Mouse (Mus musculus) A20 (cell line): ENCODE measurements at regions not wholly inside any gene's neighbourhood (a gene's known extent, or its start where the extent isn't known, plus 50 kb on each side); places are given as distances from the start of the nearest gene placed in this dataset.

Experiments
- DNase-seq: peaks from one replicate; pipeline ENCODE4 v3.0.0-alpha.2; 2011; ENCODE audit warnings: low read depth, low spot score

DNA sequence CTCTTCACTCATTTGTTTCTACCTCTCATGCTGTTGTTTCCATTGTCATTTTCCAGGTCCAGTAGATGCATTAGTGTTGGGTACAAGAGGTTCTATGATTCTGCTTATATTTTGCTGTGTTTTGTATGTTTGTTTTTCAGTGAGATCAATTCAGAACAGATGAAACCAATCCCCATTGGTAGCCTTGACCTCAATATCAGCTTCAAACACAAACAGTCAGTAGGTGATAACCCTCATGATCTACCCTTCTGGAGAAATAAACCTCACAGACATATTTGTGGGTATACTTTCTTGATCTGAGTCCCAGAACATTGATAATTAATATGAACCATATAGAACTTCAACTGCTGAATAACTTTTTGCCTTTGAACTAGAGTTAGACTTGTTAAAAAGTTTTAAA, 969.3 kb upstream of the Lrrc6 start:
- no peak for DNase-seq

DNA sequence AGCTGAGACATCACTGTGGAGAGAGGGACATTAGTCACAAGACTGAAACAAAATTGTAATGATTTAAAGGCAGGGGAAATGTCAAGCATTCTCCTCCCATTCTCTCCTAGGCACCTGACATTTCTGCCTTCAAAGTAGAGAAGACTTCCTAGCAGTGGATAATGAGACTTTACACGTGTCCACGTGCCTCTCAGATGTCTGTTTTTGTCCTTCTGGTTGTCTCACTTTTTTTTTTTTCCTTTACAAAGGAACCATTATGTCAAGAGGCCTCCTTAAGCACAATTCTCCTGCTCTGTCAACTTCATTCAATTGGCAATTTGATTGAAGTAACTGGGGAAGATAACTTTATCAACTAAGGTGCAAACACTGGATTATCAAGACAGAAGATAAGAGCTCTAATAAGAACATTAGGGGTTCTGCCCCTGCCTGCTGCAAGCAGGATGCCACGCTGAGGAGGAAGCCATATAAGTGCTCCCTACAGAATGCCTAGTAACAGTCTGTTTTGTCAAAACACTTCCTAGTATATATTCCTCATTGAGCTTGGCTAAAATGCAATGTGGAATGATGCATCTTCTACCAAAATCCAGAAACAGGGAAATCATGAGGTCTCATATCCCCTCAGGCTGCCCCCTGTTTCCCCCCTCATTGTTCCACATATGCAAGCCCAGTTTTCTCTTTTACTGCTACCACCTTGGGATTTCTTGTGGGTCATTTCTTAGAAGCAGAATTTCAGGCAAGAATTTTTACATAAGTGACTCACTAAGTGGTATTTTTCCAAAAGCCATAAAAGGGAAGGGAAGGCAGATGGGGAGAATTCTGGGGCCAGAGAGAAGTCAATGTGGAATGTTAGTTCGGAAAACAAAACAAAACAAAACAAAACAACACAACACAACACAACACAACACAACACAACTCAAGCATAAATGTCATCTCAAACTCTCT, 967.0 kb upstream of the Lrrc6 start:
- no peak for DNase-seq

DNA sequence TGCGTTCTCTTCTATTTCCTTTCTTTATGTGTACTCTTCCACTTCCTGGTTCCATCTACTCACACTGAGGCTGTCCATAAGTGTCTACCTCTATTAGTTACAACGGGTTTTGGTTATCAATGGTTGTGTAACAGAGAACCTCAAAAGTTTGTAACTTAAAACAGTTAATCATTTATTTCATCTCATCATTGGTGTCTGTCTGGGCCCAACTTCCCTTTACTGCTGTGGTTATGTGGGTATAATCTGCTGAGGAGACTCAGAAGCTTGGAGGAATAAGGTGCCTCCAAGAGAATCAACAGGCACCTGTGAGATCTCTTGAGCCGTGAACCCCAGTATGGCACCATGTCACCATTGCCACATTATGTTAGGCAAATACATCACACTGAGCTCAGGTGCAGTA, 962.2 kb upstream of the Lrrc6 start:
- DNase-seq: no peak

DNA sequence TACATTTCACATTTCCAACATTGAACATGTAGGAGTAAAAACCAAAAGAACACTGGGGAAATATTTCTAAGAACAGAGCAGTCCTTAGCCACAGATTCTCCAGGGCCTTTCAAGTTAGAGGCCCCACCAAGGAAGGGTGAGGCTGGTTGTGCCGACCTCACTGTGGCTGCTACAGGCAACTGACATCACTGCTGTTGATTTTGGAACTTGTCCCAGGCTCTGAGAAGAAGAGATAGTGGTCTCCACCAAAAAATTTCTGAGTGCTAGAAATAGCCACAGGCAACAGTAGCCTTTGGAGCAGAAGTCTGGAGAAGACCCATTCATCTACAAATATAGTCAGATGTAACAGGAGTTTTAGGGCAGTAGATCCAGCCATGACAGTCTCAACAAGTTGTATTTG, 959.7 kb upstream of the Lrrc6 start:
- no peak for DNase-seq

DNA sequence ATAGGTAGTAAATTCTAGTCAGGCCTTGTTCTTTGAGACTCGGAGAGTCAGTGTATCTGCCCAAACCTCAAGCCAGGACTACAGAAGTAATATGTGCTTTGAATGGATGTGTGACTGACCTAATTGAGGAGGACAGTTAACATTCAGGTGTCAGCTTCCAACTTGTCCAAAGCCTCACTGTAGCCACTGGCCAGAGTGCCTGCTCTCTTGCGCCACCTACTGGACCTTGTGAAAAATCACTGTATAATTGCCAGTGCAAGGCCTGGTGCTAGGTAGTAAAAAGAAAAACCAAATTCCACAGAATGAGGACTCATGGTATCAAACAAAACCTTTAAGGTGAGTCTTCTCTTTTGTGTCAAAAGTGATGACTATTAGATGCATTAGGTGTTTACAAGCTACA, 933.6 kb upstream of the Lrrc6 start:
- DNase-seq: peak; percentile 50

DNA sequence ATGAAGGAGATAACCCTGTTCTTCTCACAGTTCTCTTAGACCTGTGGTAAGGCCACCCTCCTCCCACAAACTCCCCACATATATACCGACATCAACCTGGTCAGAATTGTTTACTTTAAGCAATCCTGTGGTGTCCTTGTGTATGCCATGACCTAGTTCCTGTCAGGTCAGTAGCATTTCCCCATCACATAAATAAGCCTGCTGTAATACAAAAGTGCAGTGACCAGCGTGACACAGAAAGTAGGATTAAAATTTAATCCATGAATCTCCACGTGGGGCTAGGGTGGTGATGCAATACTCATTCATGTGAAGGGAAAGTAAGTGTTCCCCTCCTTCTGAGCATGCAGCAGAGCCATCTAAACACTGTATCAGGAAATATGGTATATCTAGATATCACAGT, 923.2 kb upstream of the Lrrc6 start:
- no peak for DNase-seq

DNA sequence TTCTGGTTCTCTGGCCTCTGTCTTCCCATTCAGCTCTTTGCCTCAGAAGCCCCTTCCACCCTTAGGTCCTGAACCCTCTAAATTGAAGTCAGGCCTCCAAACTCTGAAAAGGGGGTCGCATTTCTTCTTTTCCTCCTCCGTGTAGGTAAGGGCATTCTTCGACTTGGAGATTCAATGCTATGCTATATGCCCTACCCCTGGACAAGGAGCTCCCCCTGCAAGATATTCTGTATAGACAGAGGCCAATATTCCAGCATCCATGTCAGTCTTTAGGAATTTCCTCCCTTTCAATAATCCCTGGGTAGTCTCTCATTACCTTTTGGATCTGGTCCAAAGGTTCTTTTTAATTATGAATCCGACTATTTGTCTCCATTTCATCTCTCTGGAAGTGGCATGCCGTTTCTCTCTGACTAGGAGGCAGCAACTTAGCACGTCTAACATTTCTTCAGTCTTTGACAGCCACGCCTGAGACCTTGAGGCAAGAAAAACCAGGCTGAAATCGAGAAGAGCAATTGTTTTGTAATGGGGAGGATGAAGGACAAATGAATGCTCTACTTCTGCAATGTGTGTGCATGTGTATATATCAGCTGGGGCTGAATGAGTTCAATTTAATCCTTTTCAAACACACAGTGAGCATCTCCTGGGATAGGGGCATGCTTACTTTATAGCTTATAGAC, 921.7 kb upstream of the Lrrc6 start:
- DNase-seq: no peak

DNA sequence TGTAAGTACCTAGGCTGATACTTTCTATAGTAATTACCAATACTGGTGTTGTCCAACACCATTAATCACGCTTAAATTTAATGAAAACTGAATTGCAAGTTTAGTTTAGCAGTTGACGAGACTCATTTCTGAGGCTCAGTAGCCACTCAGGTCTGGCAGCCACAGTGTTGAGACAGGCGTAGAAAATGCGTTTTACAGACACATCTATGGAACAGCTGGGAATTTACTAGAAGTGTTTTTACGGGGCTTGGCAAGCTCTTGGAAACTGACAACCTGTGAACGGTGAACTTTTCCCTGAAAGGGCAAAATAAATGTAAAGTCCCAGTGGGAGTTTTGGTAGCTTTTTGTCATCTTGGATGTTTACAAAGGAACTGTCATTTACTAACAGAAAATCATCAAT, 920.1 kb upstream of the Lrrc6 start:
- DNase-seq: no peak

DNA sequence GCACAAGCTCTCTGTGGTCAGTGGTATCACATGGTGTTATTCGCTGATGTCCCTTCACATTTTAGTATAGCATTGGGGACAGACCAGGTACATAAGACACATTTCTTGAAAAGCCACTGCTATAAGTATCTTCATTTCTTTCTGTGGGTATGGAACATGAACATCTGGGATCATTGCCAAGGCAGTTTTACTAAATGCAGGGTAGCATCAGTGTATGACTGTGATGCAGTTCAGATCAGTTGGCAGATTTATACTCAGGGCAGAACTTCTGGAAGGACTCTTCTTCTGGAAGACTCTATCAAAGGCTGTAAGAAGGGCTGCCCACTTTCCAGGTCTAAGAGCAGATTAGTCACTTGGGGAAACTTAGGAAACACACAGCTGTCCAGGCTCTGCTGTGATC, 919.0 kb upstream of the Lrrc6 start:
- no peak for DNase-seq

DNA sequence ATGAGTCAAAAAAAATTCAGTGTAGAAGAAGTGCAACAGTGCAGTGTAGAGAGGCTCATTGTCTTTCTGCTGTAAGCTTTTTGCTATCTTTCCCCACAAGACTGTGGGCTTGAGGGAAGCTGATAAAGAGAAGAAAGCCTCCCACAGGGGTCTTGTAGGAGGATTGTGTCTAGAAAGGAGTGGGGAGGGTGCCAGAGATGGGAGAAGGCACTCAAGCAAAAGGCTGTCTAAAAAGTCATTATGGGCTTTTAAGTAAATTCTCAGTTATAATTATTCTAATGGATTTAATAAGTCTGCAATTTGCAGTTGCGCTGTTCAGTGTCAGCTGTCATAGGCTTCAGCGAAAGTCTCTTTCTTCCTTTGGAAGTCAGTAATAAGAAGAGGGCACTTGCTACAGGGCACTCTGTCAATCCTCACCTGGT, 917.0 kb upstream of the Lrrc6 start:
- DNase-seq: no peak

DNA sequence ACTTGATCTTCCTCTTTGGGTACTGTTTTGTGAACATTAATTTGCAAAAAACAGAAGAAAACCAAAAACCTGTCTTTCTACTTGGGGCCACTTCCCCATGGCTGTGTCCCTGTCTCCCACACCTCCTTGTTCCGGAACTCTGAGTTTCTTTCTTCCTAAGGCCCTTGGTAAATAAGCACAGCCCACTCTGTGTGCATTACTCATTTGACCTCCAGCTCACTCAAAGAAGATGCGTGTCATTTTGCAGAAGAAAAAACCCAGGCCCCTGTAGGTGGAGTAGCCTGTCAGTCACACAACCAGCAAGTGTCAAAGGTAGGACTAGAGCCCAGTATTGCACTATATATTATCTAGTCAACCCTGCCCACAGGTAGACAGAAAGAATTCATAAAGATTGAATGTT, 915.1 kb upstream of the Lrrc6 start:
- DNase-seq: no peak

DNA sequence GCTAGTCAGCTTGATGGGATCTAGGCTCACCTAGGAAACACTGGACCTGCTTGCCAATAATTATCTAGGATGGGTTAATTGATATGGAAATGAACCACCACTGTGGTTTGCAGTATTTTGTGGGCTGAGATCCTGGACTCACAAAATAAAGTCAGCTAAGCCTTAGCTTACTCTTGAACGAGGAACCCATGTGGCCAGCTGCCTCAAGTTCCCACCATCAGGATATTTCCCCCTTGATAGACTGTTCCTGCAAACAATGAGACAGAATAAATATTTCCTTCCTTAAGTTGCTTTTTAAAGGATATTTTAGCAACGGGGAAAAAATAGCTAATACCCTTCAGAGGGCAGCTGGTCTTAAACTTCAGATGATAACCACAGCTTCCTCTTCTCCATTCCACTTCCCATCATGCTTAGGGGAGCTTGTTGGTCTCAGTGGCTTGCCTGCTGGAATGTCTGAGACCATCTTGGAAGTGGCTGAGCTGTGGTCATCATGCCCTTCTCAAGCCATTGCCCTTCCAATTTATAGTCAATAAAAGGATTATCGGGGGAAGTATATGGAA, 913.7 kb upstream of the Lrrc6 start:
- DNase-seq: no peak

DNA sequence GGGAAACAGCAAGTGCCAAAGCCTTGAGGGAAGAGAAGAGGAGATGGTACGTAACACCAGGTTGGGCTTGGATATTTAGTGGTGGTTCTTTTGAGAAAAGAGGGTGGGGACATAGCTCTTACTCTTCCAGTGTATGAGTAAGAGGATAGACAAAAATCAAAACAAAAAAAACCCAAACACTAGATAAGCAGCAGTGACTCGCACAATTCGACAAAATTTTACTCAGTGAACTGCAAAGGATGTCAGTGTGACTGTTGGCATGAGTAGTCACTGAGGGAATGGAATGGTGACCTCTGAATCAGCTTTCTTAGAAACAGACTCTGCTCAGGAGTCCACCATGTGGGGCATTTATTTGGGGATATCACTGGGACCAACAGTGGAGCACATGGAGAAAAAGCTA, 912.9 kb upstream of the Lrrc6 start:
- no peak for DNase-seq

DNA sequence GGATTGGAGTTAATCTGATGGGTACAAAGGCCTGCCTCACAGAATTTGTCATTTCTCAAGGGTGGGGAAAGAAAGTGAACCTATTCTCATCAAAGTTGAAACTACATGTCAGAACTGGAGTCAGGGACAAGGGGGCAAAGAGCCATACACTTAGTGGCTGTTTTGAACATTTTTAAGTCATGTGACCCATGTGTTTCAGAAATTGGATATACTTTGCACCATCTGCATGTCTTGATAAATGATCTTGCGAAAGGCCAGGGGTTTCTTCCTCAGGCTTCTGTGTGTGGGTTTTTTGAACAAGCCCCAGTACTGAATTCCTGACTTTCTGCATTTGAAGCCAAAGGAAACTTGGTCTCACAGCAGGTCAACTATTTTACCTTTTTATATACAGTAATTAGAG, 911.7 kb upstream of the Lrrc6 start:
- no peak for DNase-seq

DNA sequence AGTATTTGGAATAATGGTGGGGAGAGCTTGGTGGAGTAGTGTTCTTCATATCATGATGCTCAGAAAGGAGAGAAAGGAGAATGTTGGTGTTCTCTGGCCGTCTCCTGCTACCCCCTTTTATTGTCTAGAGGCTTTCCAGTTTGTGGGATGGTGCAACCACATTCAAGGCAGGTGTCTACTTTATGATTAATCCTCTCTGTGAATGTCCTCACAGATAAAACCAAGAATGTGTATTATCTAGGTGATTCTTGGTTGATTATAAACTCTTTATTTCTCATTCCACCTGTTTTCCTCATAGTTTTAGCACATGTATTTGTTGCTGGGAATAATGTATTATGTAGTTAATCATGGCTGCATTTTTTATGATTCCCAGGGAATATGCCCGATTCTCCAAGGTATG, 910.9 kb upstream of the Lrrc6 start:
- DNase-seq: no peak

DNA sequence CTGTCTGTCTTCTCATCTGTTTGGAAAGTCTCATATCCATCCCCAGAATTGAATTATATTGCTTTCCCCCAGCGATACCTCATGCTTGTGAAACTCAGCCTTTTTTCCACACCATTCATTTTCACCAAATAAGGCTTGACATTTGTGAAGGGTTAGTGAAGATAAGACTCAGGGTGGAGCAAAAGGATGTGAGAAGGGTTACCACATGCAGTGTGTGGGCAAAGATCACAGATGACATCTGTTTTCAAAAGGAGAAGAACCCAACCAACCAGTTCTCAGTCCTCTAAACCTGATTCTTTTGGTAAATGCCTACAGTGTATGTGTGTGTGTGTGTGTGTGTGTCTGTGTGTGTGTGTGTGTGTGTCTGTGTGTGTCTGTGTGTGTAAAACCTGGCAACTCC, 909.3 kb upstream of the Lrrc6 start:
- no peak for DNase-seq

DNA sequence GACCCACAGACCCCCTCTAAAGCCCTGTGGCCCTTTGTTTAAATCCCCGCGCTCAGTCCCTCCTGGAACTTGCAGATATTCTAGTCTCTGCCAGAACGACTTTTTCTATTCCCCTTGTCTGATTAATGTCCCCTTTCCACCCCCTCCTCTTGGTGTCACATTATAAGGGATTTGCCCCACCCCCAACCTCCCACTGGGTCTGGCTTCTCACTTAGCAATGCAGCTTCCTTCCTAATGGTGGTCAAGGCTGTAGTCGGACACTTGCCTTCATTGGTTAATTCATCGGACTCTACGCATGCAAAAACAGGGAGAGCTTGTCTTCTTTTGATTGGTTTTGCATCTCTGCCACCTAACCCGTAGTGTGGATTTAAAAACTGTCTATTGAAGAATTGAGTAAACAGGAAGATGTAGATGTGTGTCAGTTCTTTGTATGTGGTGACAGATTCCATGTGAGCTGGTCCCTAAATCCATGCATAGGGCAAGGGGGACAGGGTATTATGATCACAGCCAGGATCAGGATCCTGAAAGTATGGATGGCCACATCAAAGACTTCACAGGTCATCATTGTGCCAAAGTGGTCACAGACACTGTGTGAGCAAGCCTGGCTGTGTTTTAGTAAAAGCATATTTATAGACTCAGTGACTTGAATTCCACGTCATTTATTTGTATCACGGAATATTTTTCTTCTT, 908.3 kb upstream of the Lrrc6 start:
- no peak for DNase-seq

DNA sequence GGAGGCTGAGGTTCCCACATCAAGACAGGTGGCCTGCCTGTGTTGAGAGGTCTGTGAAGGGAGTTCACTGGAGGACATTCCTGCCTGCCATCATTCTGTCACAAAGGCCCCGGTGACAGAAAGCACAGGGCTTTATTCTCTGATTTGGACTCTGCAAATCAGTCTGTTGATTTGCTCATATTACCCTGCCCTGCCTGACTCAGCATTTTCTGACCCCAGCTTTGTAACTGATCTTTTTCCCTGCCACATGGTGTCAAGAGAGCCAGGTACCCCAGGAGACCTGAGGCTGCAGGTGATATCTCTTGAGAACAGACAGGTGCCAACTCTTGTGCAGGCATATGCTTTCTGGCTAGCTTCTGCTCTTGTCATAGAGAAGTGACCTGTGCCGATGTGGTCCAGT, 906.5 kb upstream of the Lrrc6 start:
- no peak for DNase-seq

DNA sequence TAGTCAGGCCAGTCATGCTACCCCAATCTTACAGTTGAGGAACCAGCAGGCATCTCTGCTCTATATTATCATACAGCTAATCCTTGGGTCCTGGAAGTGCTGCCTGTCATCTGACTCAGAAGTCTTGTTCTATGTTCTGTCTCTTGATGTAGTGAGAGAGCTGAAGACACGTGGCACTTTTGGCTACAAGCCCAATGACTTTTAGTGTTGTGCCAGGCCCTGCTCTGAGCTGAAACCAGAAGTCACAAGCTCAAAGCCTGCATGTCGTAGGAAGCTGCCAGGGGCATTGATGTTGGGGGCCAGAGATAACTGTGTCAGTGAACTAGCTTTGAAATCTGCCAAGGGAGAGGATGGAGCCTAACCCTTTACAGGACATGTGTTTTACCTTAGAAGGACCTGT, 904.8 kb upstream of the Lrrc6 start:
- no peak for DNase-seq

DNA sequence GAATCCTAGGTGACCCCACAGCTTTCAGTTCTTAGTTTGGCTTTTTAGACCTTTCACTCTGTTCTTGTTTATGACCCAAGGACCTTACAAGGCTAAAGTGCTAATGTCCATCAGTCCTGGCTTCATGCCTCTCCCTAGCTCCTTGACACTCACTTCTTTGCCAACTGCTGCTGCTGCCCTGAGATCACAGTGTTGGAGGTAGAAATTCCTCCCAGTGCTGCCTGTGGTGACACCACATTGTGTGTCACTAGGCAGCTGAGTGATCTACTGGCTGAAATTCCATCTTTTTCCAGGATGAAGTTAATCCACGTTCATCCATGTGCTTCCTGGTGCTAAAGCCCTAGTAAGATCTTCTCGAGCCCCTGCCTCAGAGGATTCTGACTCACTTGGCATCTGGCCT, 904.3 kb upstream of the Lrrc6 start:
- DNase-seq: no peak

DNA sequence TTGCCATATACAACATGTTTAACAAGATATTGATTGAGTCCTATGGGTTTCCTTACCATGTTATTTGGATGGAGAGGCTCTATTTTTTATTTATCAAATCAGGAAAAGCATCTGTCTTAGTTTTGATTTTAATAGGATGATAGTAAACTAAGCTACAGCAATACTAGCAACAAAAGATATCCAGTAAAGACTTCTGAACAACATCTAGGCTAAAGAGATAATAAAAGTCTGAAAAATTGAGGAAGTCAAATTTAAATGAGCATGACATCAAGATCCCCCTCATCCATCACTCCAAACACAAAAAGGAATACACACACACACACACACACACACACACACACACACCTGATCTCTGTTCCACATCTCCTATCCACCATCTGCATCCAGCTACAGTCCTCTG, 901.6 kb upstream of the Lrrc6 start:
- no peak for DNase-seq

DNA sequence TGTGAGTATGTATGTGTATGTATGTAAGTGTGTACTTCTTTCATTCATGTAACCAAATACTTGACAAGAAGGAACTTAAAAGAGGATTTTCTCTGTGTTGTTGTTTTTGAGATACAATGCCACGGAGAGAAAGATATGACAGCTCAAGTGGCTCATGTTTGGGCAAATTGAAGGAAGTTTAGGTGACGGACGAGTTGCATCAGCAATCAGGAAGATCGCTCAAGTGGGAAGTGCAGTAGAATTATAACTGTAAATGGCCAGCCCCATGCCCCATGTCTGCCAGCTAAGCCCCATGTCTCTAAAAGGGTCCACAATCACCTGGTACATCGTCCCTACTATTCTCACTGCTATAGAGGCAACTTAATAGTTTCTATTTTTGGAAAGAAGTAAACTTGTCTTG, 896.6 kb upstream of the Lrrc6 start:
- DNase-seq: no peak
